Mouse (Mus musculus) lung, postnatal 0 days (tissue): Measurements from ENCODE around the gene Shq1.

ENCODE experiments used
- CTCF ChIP-seq: IDR thresholded peaks from 2 replicates; pipeline ENCODE4 v1.5.1; 2016; ENCODE audit warnings: antibody characterized with exemption, mild to moderate bottlenecking
- EP300 ChIP-seq: IDR thresholded peaks from 2 replicates; pipeline ENCODE4 v1.6.1; 2016; ENCODE audit warnings: antibody characterized with exemption, mild to moderate bottlenecking, control low read depth

DNA sequence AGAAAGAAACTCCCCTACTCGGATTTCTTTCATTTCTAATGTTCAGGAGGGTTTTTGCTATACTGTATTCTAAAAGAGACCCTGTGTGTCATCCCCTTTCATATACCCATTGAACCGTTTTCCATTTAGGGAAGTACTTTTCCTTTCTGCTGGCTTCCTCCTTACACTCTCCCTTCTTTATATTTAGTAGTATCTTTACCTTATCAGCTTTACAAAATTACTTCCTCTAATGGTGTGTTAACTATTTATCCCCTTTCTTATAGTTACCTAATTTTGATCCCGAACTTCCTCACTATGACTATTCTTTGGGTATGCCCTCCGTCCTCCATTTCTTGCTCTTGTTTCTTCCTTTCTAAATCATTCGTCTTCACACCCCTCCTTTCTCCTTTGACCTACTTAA, 84.2 kb downstream of the Shq1 start:
- TF ChIP-seq CTCF, result no peak
- TF ChIP-seq EP300, result no peak
